Mouse (Mus musculus) G1E (cell line): ENCODE results near the gene Cbx4.

Experiments used
- CTCF ChIP-seq: IDR thresholded peaks from 2 replicates; pipeline ENCODE4 v1.5.1; 2012; ENCODE audit warnings: low read depth, low read length, inconsistent platforms, mixed read lengths
- GATA1 ChIP-seq: IDR thresholded peaks from 2 replicates; pipeline ENCODE4 v1.6.1; 2012; ENCODE audit warnings: borderline replicate concordance, low read length, inconsistent platforms, mixed read lengths
- TAL1 ChIP-seq: conservative IDR thresholded peaks from 2 replicates; pipeline ENCODE4 v1.6.1; 2012; ENCODE audit warnings: low read depth, low read length, inconsistent platforms, mixed read lengths

DNA sequence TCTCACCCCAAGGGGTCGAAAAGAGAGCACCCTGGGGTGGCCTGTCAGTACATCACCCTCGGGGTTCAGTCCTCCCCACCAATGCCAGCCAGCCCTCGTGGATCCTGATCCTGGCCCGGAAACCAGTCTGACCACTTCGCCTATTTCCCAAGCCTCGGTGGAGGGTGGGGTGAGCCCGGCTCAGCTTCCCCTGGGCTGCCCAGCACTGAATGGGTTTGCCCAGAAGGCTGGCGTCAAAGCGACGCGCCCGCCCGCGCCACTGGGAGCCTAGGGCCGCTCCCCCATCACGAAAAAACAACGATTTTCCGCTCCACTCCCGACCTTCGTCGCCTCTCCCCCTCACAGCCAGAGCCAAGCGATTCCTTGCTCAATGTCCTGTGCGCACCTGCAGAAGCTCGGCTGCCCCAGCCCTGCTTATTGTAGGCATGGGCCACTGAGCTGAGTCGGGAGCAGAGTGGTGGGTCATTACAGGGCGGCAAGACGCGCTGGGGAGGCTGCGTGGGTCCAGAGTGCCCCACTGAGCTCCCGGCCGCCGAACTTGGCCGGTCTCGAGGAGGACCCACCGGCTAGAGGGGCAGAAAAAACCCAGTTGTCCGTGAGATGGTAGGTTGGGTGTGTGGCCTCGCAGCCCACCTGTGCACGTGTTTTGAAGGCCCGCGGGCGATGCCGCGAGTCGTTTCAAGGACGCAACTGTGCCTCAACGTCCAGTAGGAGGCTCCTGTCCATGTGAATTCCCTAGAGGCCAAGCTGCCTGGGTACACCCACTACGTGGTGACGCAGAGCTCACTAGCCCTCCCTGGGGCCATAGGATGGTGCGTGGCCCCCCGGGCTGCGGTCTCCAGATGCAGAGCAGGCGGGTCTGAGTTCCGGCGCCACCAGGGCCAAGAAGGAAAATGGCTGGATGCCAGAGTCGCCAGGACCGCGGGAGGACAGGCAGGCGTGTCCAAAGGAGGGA is 27.7 kb downstream of the Cbx4 start:
- TF ChIP-seq CTCF, result no peak
- no peak for TF ChIP-seq GATA1
- no peak for TF ChIP-seq TAL1
